Mouse (Mus musculus) activated CD4-positive, CD25-positive, alpha-beta regulatory T cell, adult 9 weeks (primary cell): ENCODE data around the gene Kif18b. TPM values are rescaled to one million over a fixed set of nuclear protein-coding genes. Genes with fewer than 3 reads are reported as not detected.

ENCODE experiments used
- polyA plus RNA-seq: library from polyadenylated mRNA; unstranded; fragments of 100-300 nt; shearing (Covaris generic); gene quantifications from one replicate; pipeline ENCODE4 v1.2.1, GENCODE M21; 2017

The Kif18b gene
- 5.4 TPM for polyA plus RNA-seq

DNA sequence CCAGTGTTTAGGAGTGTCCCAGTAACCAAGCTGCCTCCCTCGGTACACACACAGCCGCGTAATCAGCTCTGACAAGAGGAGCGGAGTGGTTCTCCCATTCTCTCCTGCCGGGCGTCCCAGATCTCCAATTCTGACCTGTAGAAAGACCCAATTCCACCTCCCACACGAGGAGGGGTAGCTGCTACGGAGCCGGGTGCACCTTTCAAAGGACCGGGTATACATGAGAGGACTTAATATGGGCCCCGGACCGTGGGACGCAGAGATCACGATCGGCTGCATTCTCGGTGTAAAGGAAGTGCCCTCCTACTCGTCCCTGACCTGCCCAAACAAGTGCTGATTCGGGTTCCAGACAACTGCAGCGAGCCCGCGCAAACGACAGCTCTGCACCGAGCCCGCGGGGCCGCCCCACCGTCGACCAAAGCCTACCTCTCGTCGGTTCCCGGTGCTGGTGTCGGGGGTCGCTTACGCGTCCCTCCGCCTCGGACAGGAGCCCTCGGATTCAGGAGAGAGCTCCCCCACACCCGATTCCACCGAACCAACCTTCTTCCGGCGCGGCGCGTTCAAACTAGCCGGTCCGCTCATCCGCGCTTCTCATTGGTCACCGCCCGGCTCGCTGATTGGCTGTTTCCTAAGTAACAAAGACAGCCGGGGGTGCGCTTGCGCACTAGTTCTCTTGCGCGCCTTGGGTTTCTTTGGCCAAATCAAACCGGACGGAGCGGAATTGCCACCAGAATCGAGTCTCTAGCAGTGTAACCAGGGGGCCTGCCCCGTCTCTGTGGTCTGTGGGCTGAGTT lies at the start of gene Kif18b:
Kif18b (minus strand) TSS at position 568 of the 794 bp plus-strand sequence.

DNA sequence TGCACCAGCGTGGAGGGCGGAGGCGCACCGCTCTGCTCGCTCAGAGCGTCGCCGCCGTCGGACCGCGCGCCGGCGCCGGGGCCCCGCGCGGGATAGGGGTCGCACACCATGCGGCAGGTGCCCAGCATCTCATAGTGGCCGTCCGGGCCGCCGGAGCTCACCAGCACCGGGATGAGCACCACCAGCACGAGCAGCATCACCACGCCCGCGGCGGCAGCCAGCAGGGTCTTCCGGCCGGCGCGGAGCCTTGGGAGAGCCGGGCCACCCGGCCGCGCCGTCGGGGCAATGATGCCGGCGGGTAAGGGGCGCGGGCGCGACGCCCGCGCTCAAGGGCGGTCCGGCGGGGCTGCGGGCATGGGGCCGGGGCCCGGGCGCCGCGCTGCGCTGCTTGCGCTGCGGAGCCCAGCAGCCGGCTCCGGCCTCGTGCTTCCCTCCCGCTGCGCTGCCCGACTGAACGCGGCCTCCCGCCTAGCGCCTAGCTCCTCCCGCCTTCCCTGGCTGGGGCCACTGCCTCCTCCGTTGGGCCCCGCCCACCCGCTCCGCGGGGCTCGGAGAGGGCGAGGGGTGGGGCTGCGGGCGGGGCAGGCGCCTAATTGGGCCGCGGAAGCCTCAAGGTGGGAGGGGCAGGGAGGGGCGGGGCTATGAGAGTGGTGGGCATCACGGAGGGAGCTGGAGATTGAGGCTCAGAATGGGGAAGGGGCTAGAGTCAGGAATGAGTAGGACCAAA lies 21.5 kb upstream of the Kif18b start, which contains the start of gene C1ql1:
C1ql1 (minus strand) TSS at position 424 of the 727 bp plus-strand sequence.

DNA sequence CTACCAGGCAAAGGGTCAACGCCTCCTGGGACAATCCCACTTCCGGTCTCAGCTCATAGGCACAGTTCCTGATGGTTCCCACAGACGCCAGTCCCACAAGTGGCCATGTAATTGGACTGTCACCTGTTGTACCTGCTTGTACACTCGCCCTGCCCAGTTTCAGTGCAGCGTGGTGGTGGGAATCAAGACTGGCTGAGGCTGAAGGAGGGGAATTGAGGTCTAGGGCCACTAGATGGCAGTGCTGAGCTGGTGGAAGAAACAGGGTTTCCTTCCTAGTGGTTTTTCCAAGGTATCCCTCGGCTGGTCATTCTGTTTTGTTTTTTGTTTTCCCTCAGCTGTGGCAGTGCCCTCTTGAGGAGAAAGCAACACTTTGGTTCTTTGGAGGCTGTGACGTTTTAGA lies 24.2 kb downstream of the Kif18b start, which contains the start of gene Gfap:
Gfap (minus strand) TSS at position 150 of the 400 bp plus-strand sequence.

DNA sequence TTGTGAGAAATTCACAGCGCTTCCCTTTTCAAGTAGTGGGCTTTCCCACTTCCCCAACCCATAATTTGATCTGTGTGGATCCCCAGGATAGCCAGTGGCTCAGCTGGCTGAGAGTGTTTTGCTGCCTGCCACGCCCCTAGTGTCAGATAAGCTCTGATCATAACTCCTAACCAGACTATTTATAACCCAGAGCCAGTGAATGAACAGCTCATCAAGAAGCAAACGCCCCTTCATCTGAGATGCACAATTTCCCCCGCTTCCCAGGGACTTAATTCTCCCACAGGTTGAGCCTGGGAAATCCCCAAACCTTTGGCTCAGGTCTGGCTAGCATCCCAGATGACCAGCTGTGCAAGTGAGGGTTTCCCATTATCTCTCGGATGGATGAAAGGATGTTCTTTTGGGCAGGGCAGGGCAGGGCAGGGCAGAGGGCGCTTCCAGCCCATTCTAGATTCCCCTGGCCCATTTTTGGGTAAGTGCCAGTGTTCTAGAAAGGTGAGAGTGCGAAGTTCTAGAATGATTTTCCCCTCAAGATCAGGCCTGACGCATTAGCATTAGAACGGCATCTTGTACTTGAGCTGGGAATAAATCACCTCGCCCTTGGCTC lies 40.2 kb downstream of the Kif18b start, which contains the start of gene Fam187a:
Fam187a (plus strand) TSS at position 554 of the 604 bp plus-strand sequence.

DNA sequence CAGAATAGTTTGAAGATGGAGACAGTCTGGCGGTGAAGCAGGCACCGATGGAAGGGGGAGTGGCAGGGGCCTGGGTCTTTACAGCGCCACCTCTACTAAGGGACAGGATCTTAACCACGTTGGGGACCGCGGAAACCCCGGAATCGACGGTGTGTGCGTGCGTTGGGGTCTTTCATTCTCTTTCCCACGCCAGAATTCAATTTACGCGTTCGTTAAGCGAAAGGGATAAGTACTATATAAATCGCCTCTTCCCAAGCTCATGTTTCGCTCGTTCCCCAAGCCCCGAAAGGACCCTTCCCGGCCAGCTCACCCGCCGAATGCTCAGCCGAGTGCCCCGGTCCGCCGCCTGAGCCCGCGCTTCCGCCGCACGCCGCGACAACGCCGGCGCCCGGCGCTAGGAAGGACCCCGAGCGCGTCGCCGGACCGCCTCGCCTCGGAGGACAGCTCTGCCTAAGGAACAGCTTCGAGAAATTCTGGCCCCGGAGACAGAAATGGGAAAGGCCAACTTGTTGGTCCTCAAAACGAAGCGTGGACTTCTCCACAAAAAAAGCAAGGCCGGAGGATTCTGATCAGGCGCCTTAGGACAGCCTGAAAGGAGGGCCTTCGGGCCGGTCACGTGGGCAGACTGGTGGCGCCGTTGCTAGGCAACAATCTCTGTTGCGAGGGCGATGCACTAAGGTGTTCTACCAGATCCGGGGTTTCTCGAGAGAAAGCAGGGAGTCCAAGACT lies 44.2 kb downstream of the Kif18b start, which contains the start of the genes Eftud2 and Ccdc103:
Eftud2 (minus strand) TSS at position 401 of the 729 bp plus-strand sequence.
Ccdc103 (plus strand) TSS at position 620 of the 729 bp plus-strand sequence.

Other genes starting within 250 kb of the Kif18b start
- 38.6 TPM for gene Ccdc43, start 227.3 kb downstream of the Kif18b start, polyA plus RNA-seq
- not detected for gene Adam11, start 163.7 kb downstream of the Kif18b start, polyA plus RNA-seq
- not detected for gene Gjc1, start 105.4 kb downstream of the Kif18b start, polyA plus RNA-seq
- gene Higd1b, start 89.3 kb downstream of the Kif18b start, polyA plus RNA-seq, result not detected
- gene Eftud2, start 44.1 kb downstream of the Kif18b start, polyA plus RNA-seq, result 177 TPM
- gene Ccdc103, start 43.9 kb downstream of the Kif18b start, polyA plus RNA-seq, result not detected
- gene Fam187a, start 40.0 kb downstream of the Kif18b start, polyA plus RNA-seq, result not detected
- 0.10 TPM for gene Gfap, start 24.2 kb downstream of the Kif18b start, polyA plus RNA-seq
- gene C1ql1, start 21.6 kb upstream of the Kif18b start, polyA plus RNA-seq, result not detected
- gene Nmt1, start 103.1 kb upstream of the Kif18b start, polyA plus RNA-seq, result 81.8 TPM
- 29.9 TPM for gene Dcakd, start 103.2 kb upstream of the Kif18b start, polyA plus RNA-seq
- gene Plcd3, start 176.5 kb upstream of the Kif18b start, polyA plus RNA-seq, result not detected
- gene Acbd4, start 176.6 kb upstream of the Kif18b start, polyA plus RNA-seq, result 50.6 TPM
- gene Hexim1, start 191.1 kb upstream of the Kif18b start, polyA plus RNA-seq, result 4.8 TPM
- 5.8 TPM for gene Hexim2, start 207.3 kb upstream of the Kif18b start, polyA plus RNA-seq
- 93.3 TPM for gene Fmnl1, start 246.0 kb upstream of the Kif18b start, polyA plus RNA-seq